Mouse (Mus musculus): ENCODE results near the gene Rac1.

- TF ChIP-seq CTCF (IDR thresholded peaks at IDR 0.05; ENCODE audit: low read depth) (no peak), EP300 (optimal IDR thresholded peaks at IDR 0.05) (no peak)
Measured at GRCm38 (mm10) chr5:143573067-143573466, 45.2 kb upstream of the Rac1 start.

All from stomach, postnatal 0 days (tissue).